Mouse (Mus musculus): ENCODE data around the gene Pradc1.

GRCm38 (mm10) chr6:85465381-85465780, 13.6 kb upstream of the Pradc1 start:
- no peak for TF ChIP-seq CTCF (IDR thresholded peaks at IDR 0.05; ENCODE audit: borderline replicate concordance, control insufficient read depth, extremely low read depth, insufficient read depth, low read length, poor library complexity)
- no peak for TF ChIP-seq POLR2A (IDR thresholded peaks at IDR 0.05; ENCODE audit: control insufficient read depth, extremely low read depth, insufficient read depth, low read length, poor library complexity)

Data from thymus, adult 2 months (tissue).